Mouse (Mus musculus): ENCODE data around the gene Enoph1. TPM values are rescaled to one million over a fixed set of nuclear protein-coding genes. Genes with fewer than 3 reads are reported as not detected.

Gene Enoph1
- polyA plus RNA-seq, 1 experiment from 2014 or later: 29.5 TPM

DNA sequence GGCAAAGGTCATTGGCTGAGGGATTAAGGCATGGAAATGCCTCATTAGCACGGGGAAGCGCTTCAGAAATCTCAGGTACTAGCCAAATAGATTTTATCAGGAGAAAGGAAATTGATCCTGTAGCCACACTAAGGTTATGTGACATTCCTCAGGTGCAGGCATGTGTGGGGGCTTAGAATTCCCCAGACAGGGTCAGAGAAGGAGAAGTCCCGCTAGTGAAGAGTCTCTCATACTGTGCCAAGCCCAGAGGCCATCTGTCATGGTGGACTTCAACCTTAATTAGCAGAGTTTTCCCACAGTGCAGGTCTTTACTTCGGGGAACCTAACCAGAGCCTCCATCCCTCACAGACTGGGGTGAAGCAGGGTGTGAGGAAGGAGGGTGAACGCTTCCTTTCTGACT is 57.2 kb downstream of the Enoph1 start:
- Histone ChIP-seq H3K27ac (ENCODE audit: low read length) (no peak overlapping the region), H3K9ac (ENCODE audit: low read length) (no peak overlapping the region), H3K36me3 (ENCODE audit: control insufficient read depth, insufficient read depth) (no peaks in the 10 kb centered on the region), H3K9me3 (replicated peaks; ENCODE audit: control insufficient read depth, low read length) (peaks cover 4% of the 10 kb centered on the region; the same call in 1 of the 2 replicates), H3K4me1 (ENCODE audit: control insufficient read depth, insufficient read depth, low read length) (no peaks in the 10 kb centered on the region), H3K4me2 (ENCODE audit: low read depth, low read length) (no peak overlapping the region), H3K27me3 (ENCODE audit: control insufficient read depth, insufficient read depth, low read length) (no peaks in the 10 kb centered on the region), H3K4me3 (ENCODE audit: low read length) (no peak overlapping the region)
- 69% methylated on average over 5 of the region's 5 CpGs for WGBS
- no peak for ATAC-seq (replicated peaks; ENCODE audit: extremely low read depth, insufficient read depth, low FRiP score)

DNA sequence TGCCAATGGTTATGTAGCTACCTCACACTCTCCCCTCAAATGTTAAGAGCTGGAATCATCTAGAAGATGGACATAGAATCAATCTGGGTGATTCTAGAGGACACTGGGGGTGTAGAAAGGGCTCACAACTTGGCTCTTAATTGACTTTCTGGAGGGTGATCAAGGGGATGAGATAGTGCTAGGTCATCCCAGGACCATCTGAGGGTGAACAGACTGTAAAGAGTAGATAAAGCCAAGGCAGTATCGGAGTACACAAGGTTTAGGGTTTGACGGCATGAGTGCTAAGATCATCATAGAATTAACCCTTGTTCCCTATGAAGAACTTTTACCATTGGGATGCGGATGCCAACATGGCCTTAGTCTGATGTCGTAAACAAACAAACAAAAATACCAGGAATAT is 58.2 kb downstream of the Enoph1 start:
- ATAC-seq (replicated peaks; ENCODE audit: extremely low read depth, insufficient read depth, low FRiP score): no peak
- WGBS: 89% methylated on average over 4 of the region's 4 CpGs

DNA sequence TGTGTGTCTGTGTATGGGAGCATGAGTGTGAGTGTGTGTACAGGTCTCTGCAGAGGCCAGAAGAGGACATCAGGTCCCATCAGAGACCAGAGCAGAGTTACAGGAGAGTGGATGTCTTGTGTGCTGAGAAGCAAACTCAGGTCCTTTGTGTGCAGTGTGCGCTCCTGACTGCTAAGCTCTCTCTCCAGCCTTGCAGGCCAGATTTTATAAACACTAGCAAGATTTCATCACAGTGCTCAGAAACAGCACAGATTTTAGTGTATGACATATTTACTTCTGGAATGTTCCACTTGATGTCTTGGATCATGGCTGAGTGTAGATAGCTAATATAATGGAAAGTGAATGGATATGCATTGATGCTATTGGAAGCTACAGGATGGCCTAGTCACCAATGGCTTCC is 62.6 kb downstream of the Enoph1 start:
- no peak overlapping the region for H3K4me3 ChIP-seq (ENCODE audit: low read length)
- no peaks in the 10 kb centered on the region for H3K27me3 ChIP-seq (ENCODE audit: control insufficient read depth, insufficient read depth, low read length)
- H3K27ac ChIP-seq (ENCODE audit: low read length): no peak overlapping the region
- no peak for ATAC-seq (replicated peaks; ENCODE audit: extremely low read depth, insufficient read depth, low FRiP score)
- 84% methylated on average over 1 of the region's 1 CpGs for WGBS
- H3K9me3 ChIP-seq (replicated peaks; ENCODE audit: control insufficient read depth, low read length): no peaks in the 10 kb centered on the region
- no peaks in the 10 kb centered on the region for H3K36me3 ChIP-seq (ENCODE audit: control insufficient read depth, insufficient read depth)
- H3K4me1 ChIP-seq (ENCODE audit: control insufficient read depth, insufficient read depth, low read length): no peaks in the 10 kb centered on the region
- H3K4me2 ChIP-seq (ENCODE audit: low read depth, low read length): no peak overlapping the region
- no peak overlapping the region for H3K9ac ChIP-seq (ENCODE audit: low read length)

More for the DNA sequence above, 58.2 kb downstream of the Enoph1 start:
- no peak overlapping the region for H3K27ac ChIP-seq (ENCODE audit: low read length)
- H3K36me3 ChIP-seq (ENCODE audit: control insufficient read depth, insufficient read depth): no peaks in the 10 kb centered on the region
- no peak overlapping the region for H3K4me3 ChIP-seq (ENCODE audit: low read length)
- no peak overlapping the region for H3K9ac ChIP-seq (ENCODE audit: low read length)
- H3K27me3 ChIP-seq (ENCODE audit: control insufficient read depth, insufficient read depth, low read length): no peaks in the 10 kb centered on the region
- H3K9me3 ChIP-seq (replicated peaks; ENCODE audit: control insufficient read depth, low read length): peaks cover 4% of the 10 kb centered on the region; the same call in 1 of the 2 replicates
- H3K4me1 ChIP-seq (ENCODE audit: control insufficient read depth, insufficient read depth, low read length): no peaks in the 10 kb centered on the region
- H3K4me2 ChIP-seq (ENCODE audit: low read depth, low read length): no peak overlapping the region

DNA sequence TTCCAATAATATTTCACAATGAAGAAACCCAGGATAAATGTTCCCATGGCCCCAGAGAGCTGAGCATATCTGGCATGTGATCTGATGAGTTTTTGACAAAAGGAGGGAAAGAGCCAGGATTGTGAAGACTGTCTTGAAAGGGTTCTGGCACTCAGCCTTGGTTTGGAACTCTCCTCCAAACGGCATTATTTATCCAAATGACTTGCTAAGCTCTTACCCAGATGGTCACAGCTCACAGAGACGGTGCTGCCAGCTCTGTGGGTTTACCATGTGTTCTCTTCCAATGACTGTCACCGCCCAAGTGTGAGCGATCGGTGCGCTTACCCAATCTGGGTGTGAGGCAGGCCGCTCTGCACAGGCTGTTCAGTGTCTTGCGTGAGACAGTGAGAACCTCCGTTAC is 69.1 kb downstream of the Enoph1 start:
- ATAC-seq (replicated peaks; ENCODE audit: extremely low read depth, insufficient read depth, low FRiP score): no peak
- Histone ChIP-seq H3K9me3 (replicated peaks; ENCODE audit: control insufficient read depth, low read length) (no peaks in the 10 kb centered on the region), H3K27ac (ENCODE audit: low read length) (no peak overlapping the region), H3K4me1 (ENCODE audit: control insufficient read depth, insufficient read depth, low read length) (no peaks in the 10 kb centered on the region), H3K9ac (ENCODE audit: low read length) (no peak overlapping the region), H3K4me3 (ENCODE audit: low read length) (no peak overlapping the region), H3K36me3 (ENCODE audit: control insufficient read depth, insufficient read depth) (no peaks in the 10 kb centered on the region), H3K27me3 (ENCODE audit: control insufficient read depth, insufficient read depth, low read length) (no peaks in the 10 kb centered on the region), H3K4me2 (ENCODE audit: low read depth, low read length) (no peak overlapping the region)
- WGBS: 61% methylated on average over 9 of the region's 9 CpGs

DNA sequence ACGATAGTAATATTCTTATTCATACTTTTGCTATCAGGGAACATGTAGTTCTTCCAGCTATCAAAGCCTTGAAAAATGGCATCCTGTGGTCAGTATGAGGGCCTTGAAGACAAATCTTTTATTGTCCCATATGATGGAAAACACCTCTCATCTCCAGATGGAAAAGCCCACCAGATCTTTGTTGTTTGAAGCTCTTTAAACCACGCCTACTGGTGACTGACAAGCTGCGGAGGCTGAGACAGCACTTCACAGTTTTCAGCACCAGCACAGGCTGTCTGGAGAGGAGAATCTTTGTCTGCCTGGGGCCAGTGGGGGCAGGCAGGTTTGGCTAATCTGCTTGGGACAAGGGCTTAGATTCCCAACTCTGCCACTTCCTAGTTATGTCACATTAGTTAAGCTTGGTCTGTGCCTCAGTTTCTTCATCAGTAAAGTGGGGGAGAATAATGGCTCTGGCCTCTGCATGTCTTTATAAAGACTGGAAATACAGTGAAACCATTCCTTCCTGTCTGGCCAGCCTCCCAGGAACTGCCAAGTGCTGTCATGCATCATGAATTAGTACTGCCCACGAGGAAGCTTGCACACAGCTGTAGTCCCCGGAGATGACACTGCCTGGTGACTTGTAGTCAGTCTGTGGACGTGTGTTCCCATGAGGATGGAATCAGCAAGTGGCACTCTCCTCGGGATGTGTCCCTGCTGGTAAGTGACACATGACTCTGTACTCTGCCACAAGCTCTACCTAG is 69.9 kb downstream of the Enoph1 start:
- H3K27me3 ChIP-seq (ENCODE audit: control insufficient read depth, insufficient read depth, low read length): no peaks in the 10 kb centered on the region
- H3K4me1 ChIP-seq (ENCODE audit: control insufficient read depth, insufficient read depth, low read length): no peaks in the 10 kb centered on the region
- H3K27ac ChIP-seq (ENCODE audit: low read length): no peak overlapping the region
- H3K4me3 ChIP-seq (ENCODE audit: low read length): no peak overlapping the region
- no peak for ATAC-seq (replicated peaks; ENCODE audit: extremely low read depth, insufficient read depth, low FRiP score)
- H3K36me3 ChIP-seq (ENCODE audit: control insufficient read depth, insufficient read depth): no peaks in the 10 kb centered on the region
- no peak overlapping the region for H3K9ac ChIP-seq (ENCODE audit: low read length)
- no peak overlapping the region for H3K4me2 ChIP-seq (ENCODE audit: low read depth, low read length)
- no peaks in the 10 kb centered on the region for H3K9me3 ChIP-seq (replicated peaks; ENCODE audit: control insufficient read depth, low read length)
- WGBS: 41% methylated on average over 7 of the region's 7 CpGs

DNA sequence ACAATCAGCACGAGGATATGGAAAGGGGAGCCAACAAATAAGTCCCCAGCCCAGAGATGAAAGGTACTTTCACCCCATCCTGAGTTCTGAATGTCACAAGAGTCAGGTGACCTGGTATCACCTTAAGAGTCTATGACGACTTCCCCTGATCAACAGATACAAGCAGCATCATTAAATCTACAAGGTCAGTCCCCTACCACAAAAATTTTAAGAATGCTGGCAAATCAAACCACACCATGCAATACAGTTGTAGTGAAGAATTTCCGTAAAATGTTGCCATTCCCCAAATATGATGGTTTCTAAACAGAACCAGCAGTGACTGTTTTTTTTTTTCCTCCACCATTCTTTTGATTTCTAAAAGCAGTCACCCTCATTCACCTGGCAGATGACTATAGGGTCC is 70.8 kb downstream of the Enoph1 start:
- Histone ChIP-seq H3K9me3 (replicated peaks; ENCODE audit: control insufficient read depth, low read length) (no peaks in the 10 kb centered on the region), H3K27ac (ENCODE audit: low read length) (no peak overlapping the region), H3K27me3 (ENCODE audit: control insufficient read depth, insufficient read depth, low read length) (no peaks in the 10 kb centered on the region), H3K9ac (ENCODE audit: low read length) (no peak overlapping the region), H3K4me1 (ENCODE audit: control insufficient read depth, insufficient read depth, low read length) (no peaks in the 10 kb centered on the region), H3K36me3 (ENCODE audit: control insufficient read depth, insufficient read depth) (no peaks in the 10 kb centered on the region), H3K4me3 (ENCODE audit: low read length) (no peak overlapping the region), H3K4me2 (ENCODE audit: low read depth, low read length) (no peak overlapping the region)
- no peak for ATAC-seq (replicated peaks; ENCODE audit: extremely low read depth, insufficient read depth, low FRiP score)
- 72% methylated on average over 3 of the region's 3 CpGs for WGBS

DNA sequence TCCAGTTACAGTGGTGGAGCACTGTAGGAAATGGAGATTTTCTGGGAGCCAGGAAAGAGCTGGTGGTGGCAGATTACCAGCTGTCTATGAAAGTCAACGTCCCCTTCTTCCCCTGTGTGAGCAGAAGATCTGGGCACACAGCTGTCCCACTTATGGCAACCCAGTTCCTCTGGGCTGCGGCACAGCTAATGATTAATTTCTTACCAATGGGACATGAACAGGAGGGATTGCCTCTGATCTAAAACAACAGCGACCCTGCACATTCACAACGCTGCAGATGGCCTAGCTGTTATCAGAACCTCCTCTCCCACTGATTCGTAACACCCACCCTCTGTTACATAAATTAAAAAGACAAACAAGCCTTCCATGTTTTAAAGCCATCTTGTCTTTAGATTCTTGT is 73.6 kb downstream of the Enoph1 start:
- no peak for ATAC-seq (replicated peaks; ENCODE audit: extremely low read depth, insufficient read depth, low FRiP score)
- no peak overlapping the region for H3K4me2 ChIP-seq (ENCODE audit: low read depth, low read length)
- H3K36me3 ChIP-seq (ENCODE audit: control insufficient read depth, insufficient read depth): no peaks in the 10 kb centered on the region
- H3K9ac ChIP-seq (ENCODE audit: low read length): no peak overlapping the region
- WGBS: 50% methylated on average over 5 of the region's 5 CpGs
- no peak overlapping the region for H3K4me3 ChIP-seq (ENCODE audit: low read length)
- no peaks in the 10 kb centered on the region for H3K27me3 ChIP-seq (ENCODE audit: control insufficient read depth, insufficient read depth, low read length)
- no peak overlapping the region for H3K27ac ChIP-seq (ENCODE audit: low read length)
- H3K4me1 ChIP-seq (ENCODE audit: control insufficient read depth, insufficient read depth, low read length): no peaks in the 10 kb centered on the region
- H3K9me3 ChIP-seq (replicated peaks; ENCODE audit: control insufficient read depth, low read length): 0 out of 2 replicates have a peak, but pooled peaks cover 3% of the 10 kb centered on the region

Other genes with a start within 250 kb of the Enoph1 start
- 0.81 and 0.86 TPM in 2 replicates for gene Vamp9, start 133.7 kb upstream of the Enoph1 start, polyA plus RNA-seq (2015; fragmentation: Nextera tagmentation; extraction: Ambion mirVana)
- 51.6 and 82.0 TPM in 2 replicates for gene Hnrnpd, start 61.0 kb upstream of the Enoph1 start, polyA plus RNA-seq (2015; fragmentation: Nextera tagmentation; extraction: Ambion mirVana)
- 0.80 and 0.84 TPM in 2 replicates for gene 4930524J08Rik, start 60.9 kb upstream of the Enoph1 start, polyA plus RNA-seq (2015; fragmentation: Nextera tagmentation; extraction: Ambion mirVana)
- 80.8 and 86.0 TPM in 2 replicates for gene Hnrnpdl, start 321 bp upstream of the Enoph1 start, polyA plus RNA-seq (2015; fragmentation: Nextera tagmentation; extraction: Ambion mirVana)
- gene Tmem150c, start 119.8 kb downstream of the Enoph1 start, polyA plus RNA-seq (2015; fragmentation: Nextera tagmentation; extraction: Ambion mirVana): 2.4 and 2.7 TPM in 2 replicates

All from heart, embryonic 16.5 days (tissue).